8 mouse cellular contexts compared by ENCODE assay signal in genomic region chr10:81392781-81393185, GRCm38 (mm10). TPM values are rescaled to one million over a fixed set of nuclear protein-coding genes. Genes with fewer than 3 reads are reported as not detected.
DNase-seq lines count a peak whose midpoint lies in the region; ATAC-seq lines count a peak whose summit lies in the region.

Gene Smim24 (plus strand): TSS chr10:81393051.

- no peaks in the 10 kb centered on the region for H3K9me3 ChIP-seq in neural tube, embryonic 11.5 days (ENCODE audit: control insufficient read depth, low read length)
- H3K9me3 ChIP-seq in limb, embryonic 10.5 days (replicated peaks): no peaks in the 10 kb centered on the region
- H3K9me3 ChIP-seq in stomach, embryonic 14.5 days (ENCODE audit: control insufficient read depth, low read depth, low read length): no peaks in the 10 kb centered on the region

- ATAC-seq in neural tube, embryonic 11.5 days (ENCODE audit: insufficient read depth, low FRiP score, low TSS enrichment): no peak
- peak; percentile 24; the same call in 1 of the 2 replicates for ATAC-seq in stomach, embryonic 14.5 days (ENCODE audit: insufficient number of reproducible peaks, insufficient read depth, low FRiP score, low read depth)

- 58% methylated on average over 14 of the region's 14 CpGs for WGBS in neural tube, embryonic 11.5 days
- 64% methylated on average over 14 of the region's 14 CpGs for WGBS in limb, embryonic 10.5 days
- WGBS in stomach, embryonic 14.5 days: 57% methylated on average over 14 of the region's 14 CpGs

- no peak within 1 kb of the TSS for H3K27ac ChIP-seq in neural tube, embryonic 11.5 days (ENCODE audit: low read depth, low read length)
- peak within 1 kb of the TSS; percentile 73 for H3K27ac ChIP-seq in limb, embryonic 10.5 days
- H3K27ac ChIP-seq in stomach, embryonic 14.5 days (ENCODE audit: low read length): peak within 1 kb of the TSS; percentile 70

- H3K9ac ChIP-seq in neural tube, embryonic 11.5 days (ENCODE audit: low read length): 0 out of 2 replicates have a peak within 1 kb of the TSS, but pooled peaks have one; percentile 37
- peak within 1 kb of the TSS; percentile 0; the same call in 1 of the 2 replicates for H3K9ac ChIP-seq in stomach, embryonic 14.5 days (replicated peaks; ENCODE audit: low read depth, low read length)

- DNase-seq in neural tube, embryonic 11.5 days (ENCODE audit: low spot score): no peak
- DNase-seq in neural tube, embryonic 10.5 days (ENCODE audit: extremely low spot score, low spot score): no peak
- no peak for DNase-seq in gonadal fat pad, adult 2 months (ENCODE audit: low read depth)
- no peak for DNase-seq in limb, embryonic 10.5 days (ENCODE audit: low spot score)
- no peak for DNase-seq in MN1 (ENCODE audit: low spot score)
- DNase-seq in layer of hippocampus, adult 9-10 months (ENCODE audit: low spot score): no peak
- DNase-seq in embryo, embryonic 10 days (ENCODE audit: low spot score): no peak

- peak within 1 kb of the TSS; percentile 22 for H3K4me2 ChIP-seq in neural tube, embryonic 11.5 days (ENCODE audit: low read depth)
- H3K4me2 ChIP-seq in stomach, embryonic 14.5 days (replicated peaks; ENCODE audit: low read depth, low read length): peak within 1 kb of the TSS; percentile 59

- peaks cover 3% of the 10 kb centered on the region; the same call in 1 of the 2 replicates for H3K36me3 ChIP-seq in neural tube, embryonic 11.5 days (ENCODE audit: control insufficient read depth, insufficient read depth, low read length)
- peaks cover 35% of the 10 kb centered on the region for H3K36me3 ChIP-seq in limb, embryonic 10.5 days
- peaks cover 9% of the 10 kb centered on the region for H3K36me3 ChIP-seq in stomach, embryonic 14.5 days (ENCODE audit: control insufficient read depth, insufficient read depth, low read length)

- H3K4me3 ChIP-seq in neural tube, embryonic 11.5 days (ENCODE audit: low read depth, low read length): peak within 1 kb of the TSS; percentile 9; the same call in 1 of the 2 replicates
- peak within 1 kb of the TSS; percentile 43 for H3K4me3 ChIP-seq in limb, embryonic 10.5 days
- H3K4me3 ChIP-seq in stomach, embryonic 14.5 days (ENCODE audit: low read depth, low read length): peak within 1 kb of the TSS; percentile 25

- H3K27me3 ChIP-seq in neural tube, embryonic 11.5 days (ENCODE audit: control insufficient read depth, insufficient read depth, low read length): no peaks in the 10 kb centered on the region
- peaks cover 16% of the 10 kb centered on the region for H3K27me3 ChIP-seq in limb, embryonic 10.5 days (ENCODE audit: low read depth, poor library complexity, severe bottlenecking)
- H3K27me3 ChIP-seq in stomach, embryonic 14.5 days (ENCODE audit: control insufficient read depth, insufficient read depth, low read length): no peaks in the 10 kb centered on the region

- peaks cover 12% of the 10 kb centered on the region for H3K4me1 ChIP-seq in neural tube, embryonic 11.5 days (ENCODE audit: control insufficient read depth, insufficient read depth, low read length)
- peaks cover 26% of the 10 kb centered on the region for H3K4me1 ChIP-seq in limb, embryonic 10.5 days
- peaks cover 21% of the 10 kb centered on the region for H3K4me1 ChIP-seq in stomach, embryonic 14.5 days (ENCODE audit: control insufficient read depth, insufficient read depth, low read length)

RNA-seq across cellular contexts. Expression of gene Smim24, which starts in this region (rescaled TPM):
- 1.9 and 3.5 TPM in 2 replicates for polyA plus RNA-seq in neural tube, embryonic 11.5 days (2014; fragmentation: Nextera tagmentation; extraction: Ambion mirVana)
- polyA plus RNA-seq in gonadal fat pad, adult 2 months (2012; rRNA removed): 28.6 and 32.6 TPM in 2 replicates
- polyA plus RNA-seq in limb, embryonic 10.5 days (2016; fragmentation: Nextera tagmentation; extraction: Ambion mirVana): 1.9 and 2.9 TPM in 2 replicates
- 17.7 and 21.5 TPM in 2 replicates for polyA plus RNA-seq in stomach, embryonic 14.5 days (2014; fragmentation: Nextera tagmentation; extraction: Ambion mirVana)
